Mouse (Mus musculus) ES-Bruce4 (cell line): ENCODE results near the gene Dennd2a.

Experiments
- CTCF ChIP-seq: IDR thresholded peaks from one replicate; pipeline ENCODE4 v1.8.1; 2011; ENCODE audit warnings: low read depth, low read length
- EP300 ChIP-seq: IDR thresholded peaks from 2 replicates; pipeline ENCODE4 v1.6.1; 2011; ENCODE audit warnings: low read depth, low read length; ENCODE audit not compliant: insufficient read depth
- POLR2A ChIP-seq: IDR thresholded peaks from one replicate; pipeline ENCODE4 v1.8.1; 2011; ENCODE audit warnings: low read length; ENCODE audit not compliant: insufficient read depth

DNA sequence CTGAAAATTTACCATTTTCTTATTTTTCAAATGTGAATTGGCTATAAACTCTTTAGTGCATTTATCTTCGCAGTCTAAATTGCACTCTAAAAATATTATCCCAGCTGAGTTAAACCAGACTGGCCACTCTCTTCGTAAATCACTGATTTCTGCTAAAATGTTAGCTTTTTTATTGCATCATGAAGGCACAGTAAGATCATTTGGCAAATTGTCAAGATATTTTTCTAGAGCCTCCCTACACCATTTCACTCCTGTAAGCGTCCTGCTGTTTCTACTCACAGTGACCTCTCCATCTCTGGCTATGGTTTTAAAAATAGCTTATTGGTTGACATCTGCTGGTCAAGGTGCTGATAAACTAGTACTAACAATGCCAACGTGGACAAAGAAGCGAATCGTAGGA lies 48.4 kb upstream of the Dennd2a start:
- TF ChIP-seq POLR2A = no peak
- TF ChIP-seq CTCF = no peak
- TF ChIP-seq EP300 = no peak
